Mouse (Mus musculus): ENCODE data around the gene Ppib.

DNA sequence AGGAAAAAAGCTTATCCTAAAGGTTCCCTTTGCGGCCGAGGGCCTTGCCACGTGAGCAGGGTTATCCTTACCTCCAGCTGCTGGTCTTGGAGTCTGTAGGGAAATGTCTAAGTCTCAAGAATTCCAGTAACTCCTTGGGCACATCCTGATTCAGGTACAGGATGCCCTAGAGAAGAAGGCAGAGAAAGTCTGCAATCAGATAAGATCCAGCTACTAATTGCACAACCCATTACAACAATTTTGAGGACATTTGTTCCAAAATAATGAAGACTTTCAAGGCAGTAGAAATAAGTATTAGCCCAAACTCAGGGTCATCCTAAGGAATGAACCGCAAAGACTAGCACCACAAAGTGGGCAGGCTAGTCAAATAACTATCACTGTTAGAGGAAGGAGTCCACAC is 8.0 kb downstream of the Ppib start:
- TF ChIP-seq CHD2 (IDR thresholded peaks at IDR 0.05; ENCODE audit: low read depth, low read length) (no peak), HCFC1 (IDR thresholded peaks at IDR 0.05; ENCODE audit: borderline replicate concordance, insufficient read depth, low read length) (no peak), ZNF384 (IDR thresholded peaks at IDR 0.05; ENCODE audit: low read depth, low read length) (no peak), MAFK (IDR thresholded peaks at IDR 0.05; ENCODE audit: insufficient read depth, low read depth, low read length) (no peak), ZC3H11A (IDR thresholded peaks at IDR 0.05; ENCODE audit: borderline replicate concordance, low read depth, low read length) (no peak)

Data from ES-E14 (cell line).